Mouse (Mus musculus) liver, adult 2 months (tissue): ENCODE data around the gene Hoxb7. TPM values are rescaled to one million over a fixed set of nuclear protein-coding genes. Genes with fewer than 3 reads are reported as not detected.
A peak's percentile ranks its signal among the peaks of the same experiment; 100 is the strongest.

ENCODE experiments used
- DNase-seq: peaks from one replicate; pipeline ENCODE4 v3.0.0-alpha.2; 2011; ENCODE audit warnings: low read depth, low spot score; ENCODE audit errors: extremely low read depth
- H3K27ac ChIP-seq: fragments of 200-500 bp; replicated peaks from 2 replicates; pipeline ENCODE4 v1.5.1; 2012; ENCODE audit warnings: low read depth, mild to moderate bottlenecking, control low read depth, inconsistent platforms, low read length; ENCODE audit not compliant: insufficient read depth
- H3K27me3 ChIP-seq: fragments of 200-500 bp; 2 replicates; pipeline ENCODE4 v1.6.1; 2012; ENCODE audit warnings: mild to moderate bottlenecking, moderate library complexity, low read length, inconsistent platforms; ENCODE audit not compliant: control insufficient read depth, insufficient read depth
- H3K36me3 ChIP-seq: fragments of 200-500 bp; 2 replicates; pipeline ENCODE4 v1.6.1; 2012; ENCODE audit warnings: low read length, inconsistent platforms; ENCODE audit not compliant: control insufficient read depth, insufficient read depth
- H3K4me1 ChIP-seq: fragments of 200-500 bp; 2 replicates; pipeline ENCODE4 v1.6.1; 2011; ENCODE audit warnings: low read length; ENCODE audit not compliant: control insufficient read depth, insufficient read depth
- H3K4me3 ChIP-seq: fragments of 200-500 bp; 2 replicates; pipeline ENCODE4 v1.5.1; 2011; ENCODE audit warnings: low read depth, mild to moderate bottlenecking, control low read depth, low read length, moderate library complexity; ENCODE audit not compliant: insufficient read depth
- H3K79me2 ChIP-seq: fragments of 200-500 bp; 2 replicates; pipeline ENCODE4 v1.6.1; 2012; ENCODE audit warnings: inconsistent platforms, mild to moderate bottlenecking, low read length, moderate library complexity; ENCODE audit not compliant: control insufficient read depth, insufficient read depth
- H3K9ac ChIP-seq: fragments of 200-500 bp; 2 replicates; pipeline ENCODE4 v1.6.1; 2012; ENCODE audit warnings: low read depth, mild to moderate bottlenecking, control low read depth, inconsistent platforms, low read length
- CTCF ChIP-seq: fragments of 200-500 bp; IDR thresholded peaks from 2 replicates; pipeline ENCODE4 v1.5.1; 2011; ENCODE audit warnings: low read depth, low read length, control low read depth
- POLR2A ChIP-seq: fragments of 200-500 bp; IDR thresholded peaks from 2 replicates; pipeline ENCODE4 v1.6.1; 2011; ENCODE audit warnings: low read length, control low read depth; ENCODE audit not compliant: insufficient read depth; ENCODE audit errors: extremely low read depth
- WGBS: fragments of 180-500 bp; shearing (Covaris S2); methylation state at CpG from one replicate; pipeline ENCODE4 v1.1.7; 2018; 5-methylcytosine and 5-hydroxymethylcytosine counted together
- polyA plus RNA-seq: library from polyadenylated mRNA; depleted of rRNA; stranded (reverse); fragments of >200 nt; gene quantifications from 2 replicates; pipeline ENCODE4 v1.2.3, GENCODE M21; 2012; rRNA removed
- total RNA-seq: library from RNA; depleted of rRNA; stranded (reverse); fragments of >200 nt; gene quantifications from 2 replicates; pipeline ENCODE4 v1.2.3, GENCODE M21; 2014; rRNA removed

Hoxb7 gene
- total and polyA plus RNA-seq, 2 experiments = 0.09 to 0.17 TPM

DNA sequence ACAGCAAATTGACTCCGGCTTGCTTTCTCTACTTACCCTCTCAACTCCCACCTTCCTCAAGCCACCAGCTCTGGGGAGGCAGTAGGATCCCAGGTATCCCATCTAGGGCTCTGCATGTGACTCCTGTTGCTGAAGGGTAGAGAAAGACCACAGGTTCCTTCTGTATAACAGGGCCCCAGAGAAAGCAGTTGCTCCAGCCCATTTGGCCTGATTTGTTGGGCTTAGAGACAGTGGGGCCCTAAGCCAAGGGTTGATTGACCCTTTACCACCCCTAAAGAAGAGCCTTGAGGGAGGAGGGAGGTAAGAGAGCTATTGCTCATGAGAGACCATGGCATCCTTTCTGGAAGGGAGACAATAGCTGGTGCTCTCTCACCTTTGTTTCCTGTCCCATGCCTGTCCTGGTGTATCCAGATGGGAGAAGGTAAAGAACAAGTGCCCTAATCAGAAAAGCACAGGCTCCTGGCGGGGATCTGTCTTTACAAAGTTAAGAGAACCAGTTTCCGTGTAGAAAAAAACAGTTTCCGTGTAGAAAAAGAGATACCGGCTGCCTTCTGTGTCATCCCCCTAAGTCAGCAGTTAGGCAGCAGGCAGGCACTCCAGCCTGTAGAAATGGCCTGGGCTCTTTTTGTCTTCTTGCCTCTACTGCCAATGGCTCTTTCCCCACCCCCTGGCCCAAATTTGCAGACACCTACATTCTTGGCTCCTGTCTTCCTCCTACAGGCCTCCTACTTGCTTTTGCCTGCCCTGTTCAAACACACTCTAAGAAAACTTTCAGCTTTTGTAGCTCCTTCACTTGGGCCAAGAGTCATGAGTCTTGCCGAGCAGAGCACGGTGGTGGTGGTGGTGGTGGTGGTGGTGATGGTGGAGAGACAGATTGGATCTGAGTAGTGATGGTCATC is 52.8 kb downstream of the Hoxb7 start:
- H3K27ac ChIP-seq = peak overlapping the region; percentile 42
- H3K9ac ChIP-seq = no peak overlapping the region
- TF ChIP-seq CTCF (no peak), POLR2A (no peak)
- 0 out of 2 replicates have a peak, but pooled peaks cover 1% of the 10 kb centered on the region for H3K4me1 ChIP-seq
- no peak overlapping the region for H3K4me3 ChIP-seq
- WGBS = 25% methylated on average over 7 of the region's 7 CpGs
- no peaks in the 10 kb centered on the region for H3K36me3 ChIP-seq
- H3K27me3 ChIP-seq = peaks cover 7% of the 10 kb centered on the region
- H3K79me2 ChIP-seq = no peaks in the 10 kb centered on the region
- no peak for DNase-seq

Other genes starting within 250 kb of the Hoxb7 start
- 18.6 and 23.3 TPM in 2 replicates for gene Ube2z, start 221.2 kb upstream of the Hoxb7 start, total RNA-seq
- gene Ube2z, start 221.2 kb upstream of the Hoxb7 start, polyA plus RNA-seq = 21.3 and 22.8 TPM in 2 replicates
- 479 and 657 TPM in 2 replicates for gene Atp5g1, start 211.0 kb upstream of the Hoxb7 start, total RNA-seq
- gene Atp5g1, start 211.0 kb upstream of the Hoxb7 start, polyA plus RNA-seq = 1,258 and 1,301 TPM in 2 replicates
- not detected in 2 replicates for gene Calcoco2, start 174.7 kb upstream of the Hoxb7 start, total RNA-seq
- not detected in 2 replicates for gene Calcoco2, start 174.7 kb upstream of the Hoxb7 start, polyA plus RNA-seq
- gene Ttll6, start 152.8 kb upstream of the Hoxb7 start, total RNA-seq = not detected in 2 replicates
- not detected in 2 replicates for gene Ttll6, start 152.8 kb upstream of the Hoxb7 start, polyA plus RNA-seq
- not detected in 2 replicates for gene Hoxb13, start 92.3 kb upstream of the Hoxb7 start, total RNA-seq
- gene Hoxb13, start 92.3 kb upstream of the Hoxb7 start, polyA plus RNA-seq = 0.05 TPM in 1 of 2 replicates, not detected in the other
- gene Hoxb9, start 15.2 kb upstream of the Hoxb7 start, total RNA-seq = 0.07 TPM in 1 of 2 replicates, not detected in the other
- not detected in 2 replicates for gene Hoxb9, start 15.2 kb upstream of the Hoxb7 start, polyA plus RNA-seq
- not detected in 2 replicates for gene Hoxb8, start 4.7 kb upstream of the Hoxb7 start, total RNA-seq
- gene Hoxb8, start 4.7 kb upstream of the Hoxb7 start, polyA plus RNA-seq = 0.04 TPM in 1 of 2 replicates, not detected in the other
- gene Hoxb6, start 5.9 kb downstream of the Hoxb7 start, total RNA-seq = 0.07 TPM in 1 of 2 replicates, not detected in the other
- 0.15 and 0.30 TPM in 2 replicates for gene Hoxb6, start 5.9 kb downstream of the Hoxb7 start, polyA plus RNA-seq
- gene Hoxb5, start 16.7 kb downstream of the Hoxb7 start, total RNA-seq = 0.09 and 0.20 TPM in 2 replicates
- 0.35 and 0.40 TPM in 2 replicates for gene Hoxb5, start 16.7 kb downstream of the Hoxb7 start, polyA plus RNA-seq
- gene Hoxb4, start 31.6 kb downstream of the Hoxb7 start, total RNA-seq = 0.37 and 0.67 TPM in 2 replicates
- 0.55 and 0.91 TPM in 2 replicates for gene Hoxb4, start 31.6 kb downstream of the Hoxb7 start, polyA plus RNA-seq
- gene Hoxb3, start 36.7 kb downstream of the Hoxb7 start, total RNA-seq = 0.18 and 0.47 TPM in 2 replicates
- gene Hoxb3, start 36.7 kb downstream of the Hoxb7 start, polyA plus RNA-seq = 0.47 and 0.48 TPM in 2 replicates
- 0.46 and 0.60 TPM in 2 replicates for gene Hoxb2, start 63.9 kb downstream of the Hoxb7 start, total RNA-seq
- gene Hoxb2, start 63.9 kb downstream of the Hoxb7 start, polyA plus RNA-seq = 0.98 and 1.3 TPM in 2 replicates
- not detected in 2 replicates for gene Hoxb1, start 79.1 kb downstream of the Hoxb7 start, total RNA-seq
- gene Hoxb1, start 79.1 kb downstream of the Hoxb7 start, polyA plus RNA-seq = not detected in 2 replicates
- gene Skap1, start 178.0 kb downstream of the Hoxb7 start, total RNA-seq = 0.60 and 0.92 TPM in 2 replicates
- 0.31 and 0.40 TPM in 2 replicates for gene Skap1, start 178.0 kb downstream of the Hoxb7 start, polyA plus RNA-seq